Mouse (Mus musculus): ENCODE measurements around the gene 9430015G10Rik. TPM values are rescaled to one million over a fixed set of nuclear protein-coding genes. Genes with fewer than 3 reads are reported as not detected.
A peak's percentile ranks its signal among the peaks of the same experiment; 100 is the strongest.
"Not testable (repeated sequence)": the region's sequence is repeated elsewhere in the genome, so short reads cannot be mapped to it uniquely, and the experiment has no call there.

9430015G10Rik gene
- total RNA-seq, 2 experiments from 2014 or later: 2.1 to 3.1 TPM

- DNase-seq (ENCODE audit: low spot score): no peak
Measured at GRCm38 (mm10) chr4:156097770-156098366, 11.9 kb upstream of the 9430015G10Rik start.

- no peak for DNase-seq (ENCODE audit: low spot score)
Measured at GRCm38 (mm10) chr4:156099427-156099826, 10.4 kb upstream of the 9430015G10Rik start.

DNA sequence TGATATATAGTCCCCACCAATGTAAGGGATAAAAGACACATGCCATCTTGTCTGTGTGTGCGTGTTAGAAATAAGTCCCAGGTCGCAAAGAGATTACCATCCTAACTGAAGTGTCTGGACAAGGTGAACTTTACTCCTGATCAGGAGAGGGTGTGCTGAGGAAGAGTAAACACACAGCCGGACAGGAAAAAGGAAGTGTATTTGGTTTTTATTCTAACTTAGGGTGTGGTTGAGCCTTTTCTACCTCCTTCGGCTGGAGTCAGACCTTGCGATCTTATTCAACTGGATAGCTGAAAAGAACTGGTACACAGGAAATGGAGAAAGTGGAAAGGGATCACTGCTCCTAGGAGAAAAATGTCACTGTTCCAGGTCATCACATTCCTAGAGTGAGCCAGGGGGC lies 9.3 kb upstream of the 9430015G10Rik start:
- DNase-seq (ENCODE audit: low spot score): no peak

DNA sequence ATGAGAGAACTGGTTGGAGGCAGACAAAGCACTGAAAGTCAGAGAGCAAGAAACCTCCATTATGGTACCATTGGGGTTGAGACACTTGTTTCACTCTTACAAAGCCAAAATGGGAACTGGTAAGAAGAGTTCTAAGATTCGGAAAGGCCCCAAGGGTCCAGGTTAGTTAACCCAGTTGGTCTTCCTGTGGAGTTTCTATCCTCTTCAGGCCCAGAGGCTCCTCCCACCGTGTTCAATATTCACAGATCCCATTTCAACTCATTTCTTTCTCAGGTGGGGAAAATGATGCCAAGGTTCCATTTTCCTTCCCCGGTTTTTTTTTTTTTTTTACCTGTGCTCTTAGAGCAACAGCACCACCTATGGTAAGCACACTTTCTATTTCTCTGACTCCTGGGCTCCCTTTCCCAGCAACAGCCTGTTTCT lies 8.3 kb upstream of the 9430015G10Rik start:
- DNase-seq (ENCODE audit: low spot score): peak; percentile 3

- no peak for DNase-seq (ENCODE audit: low spot score)
Measured at GRCm38 (mm10) chr4:156103342-156103741, 6.4 kb upstream of the 9430015G10Rik start.

DNA sequence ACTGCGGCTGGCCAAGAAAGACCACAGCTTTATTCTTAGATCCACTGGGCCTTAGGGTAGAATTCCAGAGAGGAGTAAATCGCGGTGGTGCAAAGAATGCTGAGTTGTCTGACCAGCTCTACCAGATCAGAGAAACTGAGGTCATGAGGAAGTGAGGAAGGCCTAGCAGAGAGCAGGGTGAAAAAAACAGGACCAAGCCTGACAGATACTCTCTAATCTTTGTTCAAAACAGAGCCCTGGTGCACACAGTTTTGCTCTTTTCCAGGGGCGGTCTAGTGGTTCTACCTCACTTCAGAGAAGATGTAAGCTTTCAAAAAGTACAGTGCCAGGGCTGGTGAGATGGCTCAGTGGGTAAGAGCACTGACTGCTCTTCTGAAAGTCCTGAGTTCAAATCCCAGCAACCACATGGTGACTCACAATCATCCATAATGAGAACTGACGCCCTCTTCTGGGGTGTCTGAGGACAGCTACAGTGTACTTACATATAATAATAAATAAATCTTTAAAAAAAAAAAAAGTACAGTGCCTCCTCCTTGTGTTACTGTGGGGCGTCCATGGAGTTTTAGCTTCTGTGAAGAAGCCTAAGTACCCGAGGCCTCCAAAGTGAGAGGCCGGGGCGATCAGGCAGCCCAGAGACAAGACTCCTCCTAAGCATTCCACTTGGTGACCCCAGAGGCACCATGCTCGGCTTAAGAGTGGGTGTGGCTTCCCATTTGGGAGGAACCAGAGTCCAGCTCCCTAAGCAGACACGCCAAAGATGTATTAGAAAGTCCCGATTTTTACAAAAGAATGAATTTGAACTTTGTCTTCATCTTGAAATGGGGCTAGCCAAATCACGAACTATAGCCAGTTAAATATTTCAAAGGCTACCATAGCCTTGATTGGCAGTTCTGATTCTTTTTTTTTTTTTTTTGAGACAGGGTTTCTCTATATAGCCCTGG lies 906 bp upstream of the 9430015G10Rik start:
- DNase-seq (ENCODE audit: low spot score): peak; percentile 43

DNA sequence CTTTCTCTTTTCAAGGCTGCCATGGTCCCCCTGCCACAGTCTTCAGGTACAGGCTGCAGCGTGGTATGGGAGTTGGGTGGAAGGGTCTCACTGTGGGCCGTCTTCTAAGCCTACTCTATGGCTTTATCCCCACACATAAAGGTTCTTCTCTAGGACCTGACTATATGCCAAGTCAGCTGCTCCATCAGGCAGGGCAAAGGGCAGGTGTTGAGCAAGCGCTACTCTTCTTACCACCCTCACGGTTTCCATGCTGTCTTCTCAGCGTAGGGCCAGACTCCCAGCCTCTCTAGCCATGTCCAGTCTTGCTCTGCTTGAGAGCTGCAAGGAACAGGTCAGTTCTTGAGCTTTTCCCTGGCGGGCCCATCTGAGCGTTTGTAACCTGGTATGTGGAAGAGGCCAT lies 14.3 kb downstream of the 9430015G10Rik start:
- DNase-seq (ENCODE audit: low spot score): no peak

DNA sequence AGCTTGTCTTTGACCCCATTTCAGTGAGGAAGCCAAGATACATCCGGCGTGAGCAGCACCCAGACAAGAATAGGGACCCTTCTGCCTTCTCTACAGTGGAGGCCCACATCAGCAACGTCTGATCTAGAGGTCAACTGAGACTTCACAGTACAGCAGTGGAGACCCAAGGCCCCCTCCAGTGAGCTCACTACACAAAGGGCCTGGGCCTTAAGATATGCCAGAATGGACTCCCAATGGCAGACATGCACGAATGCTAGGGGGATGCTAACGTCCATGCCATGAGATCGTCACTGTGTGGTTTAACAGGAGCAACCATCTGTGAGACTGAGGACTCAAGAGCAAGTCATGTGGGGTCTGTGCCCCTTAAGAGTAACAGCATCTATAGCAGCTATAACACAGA lies 15.6 kb downstream of the 9430015G10Rik start:
- no peak for DNase-seq (ENCODE audit: low spot score)

DNA sequence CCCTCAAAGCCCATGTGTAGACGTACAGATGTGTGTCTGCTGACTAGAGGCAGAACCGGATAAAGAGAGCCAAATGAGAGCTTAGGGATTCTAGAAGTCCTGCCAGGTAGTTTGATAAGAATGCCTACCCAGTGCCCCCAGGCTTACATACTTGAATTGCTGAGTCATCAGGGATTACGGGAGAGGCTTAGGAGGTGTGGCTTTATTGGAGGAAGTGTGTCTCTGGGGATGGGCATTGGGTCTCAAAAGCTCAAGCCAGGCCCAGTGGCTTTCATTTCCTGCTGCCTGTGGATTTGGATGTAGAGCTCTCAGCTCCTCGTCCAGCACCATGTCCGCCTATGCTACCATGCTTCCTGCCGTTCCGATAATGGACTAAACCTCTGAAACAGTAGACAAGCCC lies 17.1 kb downstream of the 9430015G10Rik start:
- no peak for DNase-seq (ENCODE audit: low spot score)

DNA sequence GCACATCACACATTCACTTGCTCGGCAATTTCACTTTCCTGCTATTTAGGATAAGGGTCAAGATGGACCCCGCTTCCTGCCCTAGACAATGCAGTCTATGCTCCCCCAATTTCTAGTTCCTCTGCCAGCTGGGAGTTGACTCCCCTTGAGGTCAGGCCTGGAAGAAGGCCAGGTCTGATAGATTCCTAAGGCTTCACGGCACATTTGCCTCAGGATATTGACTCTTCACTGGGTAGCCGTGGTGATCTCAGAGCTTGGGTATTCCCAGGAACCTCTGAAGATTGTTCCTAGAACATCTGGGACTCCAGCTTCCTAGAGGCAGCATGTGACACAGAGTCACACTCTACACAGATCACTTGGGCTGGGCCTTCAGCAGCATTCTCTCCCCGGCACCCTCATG lies 19.0 kb downstream of the 9430015G10Rik start:
- no peak for DNase-seq (ENCODE audit: low spot score)

DNA sequence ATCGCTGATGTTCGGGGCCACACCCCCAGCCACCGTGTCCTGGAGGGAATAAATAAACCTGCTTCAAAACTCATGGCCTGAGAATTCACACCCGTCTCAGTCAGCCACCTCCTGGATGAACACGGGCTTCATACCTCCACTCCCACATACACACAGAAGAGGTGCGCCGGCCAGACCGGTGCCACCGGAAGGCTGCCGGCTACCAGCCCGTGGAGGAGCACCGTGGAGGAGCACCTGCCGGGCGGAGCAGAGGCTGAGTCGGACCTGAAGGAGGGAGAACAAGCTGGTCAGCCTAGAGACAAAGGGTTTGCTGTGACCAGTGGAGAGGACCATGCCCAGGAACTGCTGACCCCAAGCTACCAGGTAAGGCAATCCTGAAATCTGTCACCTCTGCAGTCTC lies 20.7 kb downstream of the 9430015G10Rik start, which contains the start of gene Rnf223:
Gene Rnf223 (plus strand): TSS at position 78 of the 400 bp plus-strand sequence.
- no peak for DNase-seq (ENCODE audit: low spot score)

GRCm38 (mm10) chr4:156130940-156131339 lies 21.2 kb downstream of the 9430015G10Rik start:
- no peak for DNase-seq (ENCODE audit: low spot score)

DNA sequence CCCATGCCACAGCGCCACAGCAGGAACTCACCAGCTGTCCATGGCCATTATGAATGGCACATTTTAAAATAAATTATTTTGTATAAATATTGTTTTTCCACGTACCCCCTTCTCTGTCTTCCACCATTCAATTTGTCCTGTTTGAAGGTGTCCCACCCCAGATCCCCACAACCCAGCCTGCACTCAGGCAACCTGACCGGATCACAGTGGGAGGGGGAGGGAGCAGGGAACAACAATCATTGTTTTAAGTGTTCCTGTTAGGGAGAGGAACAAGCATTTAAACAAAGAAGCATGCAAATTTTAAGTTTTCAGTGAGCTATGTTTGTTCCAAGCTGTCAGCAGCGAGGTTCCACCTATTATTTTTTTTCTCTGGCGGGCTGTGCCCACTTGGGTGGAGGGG lies 23.6 kb downstream of the 9430015G10Rik start:
- no peak for DNase-seq (ENCODE audit: low spot score)

DNA sequence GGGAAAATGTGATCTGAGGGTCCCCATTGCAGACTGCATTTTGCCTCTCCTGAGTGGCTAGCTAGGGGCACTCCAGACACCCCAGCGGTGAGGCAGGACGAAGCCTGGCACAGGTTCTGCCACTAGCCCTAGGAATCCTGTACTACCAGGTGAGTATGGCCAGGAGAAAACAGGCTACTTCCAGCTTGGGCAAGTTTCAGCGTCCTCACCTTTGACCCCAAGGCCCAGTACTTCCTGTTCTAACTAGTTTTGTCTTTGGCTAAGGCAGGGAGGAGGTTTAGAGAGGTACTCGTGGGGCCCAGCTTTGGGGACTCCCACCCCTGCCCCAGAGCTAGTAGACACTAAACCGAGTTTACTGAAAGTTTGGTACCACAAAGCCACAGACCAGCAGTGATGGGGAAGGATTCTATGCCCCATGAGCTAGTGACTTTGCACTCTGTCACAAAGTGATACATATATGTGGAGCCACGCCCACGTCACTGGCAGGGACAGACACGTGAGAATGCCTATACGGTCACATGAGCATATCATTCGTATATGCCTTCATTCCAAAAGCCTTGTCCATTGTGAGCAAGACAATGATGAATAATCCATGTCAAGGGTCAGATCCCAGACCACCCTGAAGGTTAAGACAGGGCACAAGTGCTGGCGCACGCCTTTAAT lies 24.3 kb downstream of the 9430015G10Rik start:
- no peak for DNase-seq (ENCODE audit: low spot score)

GRCm38 (mm10) chr4:156135112-156135511 lies 25.3 kb downstream of the 9430015G10Rik start:
- no peak for DNase-seq (ENCODE audit: low spot score)

GRCm38 (mm10) chr4:156135801-156136200 lies 26.0 kb downstream of the 9430015G10Rik start:
- no peak for DNase-seq (ENCODE audit: low spot score)

GRCm38 (mm10) chr4:156136285-156137100 lies 26.7 kb downstream of the 9430015G10Rik start:
- no peak for DNase-seq (ENCODE audit: low spot score)

DNA sequence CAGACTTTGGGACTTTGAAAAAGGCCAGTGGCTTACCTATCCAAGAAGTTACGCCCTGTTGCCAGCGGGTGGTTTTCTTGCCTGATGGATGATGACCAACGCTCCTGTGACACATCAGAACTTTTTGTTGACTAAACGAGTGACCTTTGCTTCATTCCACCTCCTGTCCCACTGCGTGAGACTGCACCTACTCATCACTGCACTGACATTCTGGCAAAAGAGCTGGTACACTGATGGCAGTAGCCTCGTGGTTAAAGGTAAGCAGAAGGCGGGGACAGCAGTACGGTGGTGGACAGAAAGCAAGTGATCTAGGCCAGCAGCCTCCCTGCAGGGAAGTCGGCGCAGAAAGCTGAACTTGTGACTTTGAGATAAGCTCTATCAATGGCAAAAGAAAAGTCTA lies 41.1 kb downstream of the 9430015G10Rik start:
- not testable (repeated sequence) for DNase-seq (ENCODE audit: low spot score)

GRCm38 (mm10) chr4:156154771-156155170 lies 45.0 kb downstream of the 9430015G10Rik start:
- no peak for DNase-seq (ENCODE audit: low spot score)

DNA sequence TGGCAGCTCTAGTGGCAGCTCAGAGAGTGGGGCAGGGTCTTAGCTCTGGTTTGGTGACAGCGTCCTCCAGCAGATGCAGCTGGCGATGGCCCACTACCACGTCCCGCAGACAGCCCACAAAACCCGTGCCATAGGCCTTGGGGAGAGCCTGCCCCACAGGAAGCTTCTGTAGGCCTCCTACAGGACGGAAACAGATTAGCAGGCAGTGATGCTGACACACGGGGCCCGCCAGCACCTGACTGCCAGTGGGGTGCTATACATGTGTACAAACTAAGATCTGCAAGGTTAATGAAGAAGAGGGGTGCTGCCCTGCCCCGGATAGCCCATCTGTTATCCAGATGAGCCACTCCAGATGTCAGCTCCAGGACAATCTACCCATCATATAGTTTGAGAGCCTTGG lies 56.7 kb downstream of the 9430015G10Rik start:
- DNase-seq (ENCODE audit: low spot score): no peak

- DNase-seq (ENCODE audit: low spot score): no peak
Measured at GRCm38 (mm10) chr4:156168611-156169010, 58.8 kb downstream of the 9430015G10Rik start.

Data from gastrocnemius, adult 18-20 months (tissue).